Mouse (Mus musculus) CH12.LX (cell line): ENCODE data around the gene Cmtm3.

Source experiments
- CTCF ChIP-seq, 2 experiments: IDR thresholded peaks in 1 of 2; conservative IDR thresholded peaks in 1 of 2; 2 replicates each; pipeline ENCODE4 v1.5.1; 2011 to 2012; ENCODE audit warnings: low read depth in 2 of 2, low read length in 2 of 2, improper control_type of control experiment in 1 of 2, inconsistent platforms in 1 of 2, mild to moderate bottlenecking in 1 of 2, moderate library complexity in 1 of 2
- POLR2A ChIP-seq: IDR thresholded peaks from 2 replicates; pipeline ENCODE4 v1.6.1; 2011; ENCODE audit warnings: low read depth, mild to moderate bottlenecking, improper control_type of control experiment, low read length
- POLR2AphosphoS2 ChIP-seq: IDR thresholded peaks from 2 replicates; pipeline ENCODE4 v1.6.1; 2011; ENCODE audit warnings: low read depth, low read length, improper control_type of control experiment

DNA sequence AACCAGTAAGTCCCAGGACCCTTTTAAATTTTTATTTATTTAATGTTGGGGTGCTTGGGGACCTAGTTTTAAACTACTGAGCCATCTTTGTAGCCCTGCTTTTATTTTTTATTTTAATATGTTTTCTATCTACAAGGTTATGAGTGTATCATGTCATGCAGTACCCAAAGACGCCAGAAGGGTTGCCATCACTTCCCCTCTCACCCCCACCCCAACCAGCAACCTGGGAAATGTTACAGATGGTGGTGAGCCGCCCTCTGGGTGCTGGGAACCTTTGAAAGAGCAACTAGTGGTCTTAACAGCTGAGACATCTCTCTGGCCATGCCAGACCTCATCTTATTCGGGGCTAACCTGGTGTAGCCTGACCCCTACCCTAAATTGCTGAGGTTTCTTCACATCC lies 1.3 kb upstream of the Cmtm3 start:
- TF ChIP-seq CTCF (conservative IDR thresholded peaks at IDR 0.05 in 1 of 2, IDR thresholded peaks at IDR 0.05 in 1 of 2; ENCODE audit: low read depth in 2 of 2, low read length in 2 of 2) (peak; percentile 7 to 36; a peak in 2 of 4 replicates), POLR2A (no peak), POLR2AphosphoS2 (no peak)
